Mouse (Mus musculus): ENCODE data around the gene Tcf12. TPM values are rescaled to one million over a fixed set of nuclear protein-coding genes. Genes with fewer than 3 reads are reported as not detected.

The Tcf12 gene
- polyA plus RNA-seq, 1 experiment from 2014 or later: 85.9 TPM

DNA sequence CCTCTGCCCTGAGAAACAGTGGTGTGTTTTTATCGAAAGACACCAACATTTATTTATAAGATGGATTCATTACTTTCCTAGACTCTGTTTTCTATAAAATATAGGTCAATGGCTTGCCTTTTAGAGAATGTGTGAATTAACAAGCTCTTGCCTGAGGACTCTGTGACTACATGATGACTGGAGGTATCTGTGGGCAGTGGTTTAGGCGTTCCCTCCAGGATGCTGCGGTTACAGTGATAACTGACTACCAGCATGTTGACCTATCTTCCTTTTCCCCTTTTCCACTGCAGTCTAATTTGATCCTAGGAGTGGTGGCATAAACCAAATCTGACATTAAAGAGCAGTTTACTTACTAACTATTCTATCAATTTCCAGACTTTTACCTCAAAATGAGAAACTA is 263.3 kb downstream of the Tcf12 start:
- in situ Hi-C loops (cut with MboI; ENCODE audit: low pct_unique_long_range_greater_than_20kb): loop anchor here (25.0 kb wide), 1 partner anchor 264 kb away; the partner anchor contains the start of gene Tcf12
- DNase-seq (ENCODE audit: low read depth, low spot score): no peak
- ChIA-PET CTCF (no interaction called here), POLR2A (no interaction called here)
- TF ChIP-seq CTCF (IDR thresholded peaks at IDR 0.05): no peak
- no peaks in the 10 kb centered on the region for H3K27me3 ChIP-seq
- no peak for ATAC-seq

DNA sequence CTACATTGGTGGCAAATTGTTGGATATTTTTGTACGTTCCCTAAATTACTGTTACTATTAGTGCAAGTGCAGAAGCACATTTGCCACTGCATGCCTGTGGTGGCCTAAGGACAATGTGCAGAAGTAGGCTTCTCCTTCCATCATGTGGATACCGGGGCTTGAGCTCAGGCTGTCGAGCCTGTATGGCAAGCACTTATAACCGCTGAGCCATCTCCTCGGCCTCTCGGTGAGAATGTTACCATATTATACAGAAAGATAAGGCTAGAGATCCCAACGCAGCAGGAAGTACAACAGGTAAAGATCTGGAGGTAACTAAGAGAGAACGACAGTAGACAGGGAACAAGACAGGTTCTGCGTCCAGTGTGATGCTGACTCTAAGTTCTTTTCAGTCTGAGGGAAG is 263.8 kb downstream of the Tcf12 start:
- ChIA-PET CTCF (no interaction called here), POLR2A (no interaction called here)
- H3K27me3 ChIP-seq: no peaks in the 10 kb centered on the region
- in situ Hi-C loops (cut with MboI; ENCODE audit: low pct_unique_long_range_greater_than_20kb): loop anchor here (25.0 kb wide), 1 partner anchor 264 kb away; the partner anchor contains the start of gene Tcf12
- TF ChIP-seq CTCF (IDR thresholded peaks at IDR 0.05): no peak
- DNase-seq (ENCODE audit: low read depth, low spot score): no peak
- ATAC-seq: no peak

DNA sequence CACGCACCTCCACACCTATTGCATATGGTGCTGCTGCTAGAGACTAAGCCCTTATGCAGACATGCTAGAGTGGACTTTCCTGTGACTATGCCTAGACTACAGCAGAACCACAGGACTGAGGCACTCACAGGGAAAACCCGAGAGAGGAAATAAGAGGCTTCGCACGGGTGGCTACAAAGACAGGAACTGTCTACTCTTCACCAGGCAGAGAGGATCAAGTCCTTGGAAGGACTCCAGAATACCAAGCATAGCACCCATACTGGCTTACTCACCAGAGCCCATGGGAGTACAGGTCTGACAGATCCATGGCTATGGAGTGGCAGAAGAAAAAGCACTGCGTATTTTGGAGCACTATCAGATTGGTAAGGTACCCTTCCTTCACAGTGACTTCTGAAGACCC is 269.8 kb downstream of the Tcf12 start:
- no peaks in the 10 kb centered on the region for H3K27me3 ChIP-seq
- TF ChIP-seq CTCF (IDR thresholded peaks at IDR 0.05): no peak
- ATAC-seq: no peak
- no peak for DNase-seq (ENCODE audit: low read depth, low spot score)
- in situ Hi-C loops (cut with MboI; ENCODE audit: low pct_unique_long_range_greater_than_20kb): loop anchor here (25.0 kb wide), 1 partner anchor 270 kb away; the partner anchor contains the start of gene Tcf12
- POLR2A ChIA-PET: interaction anchor here (0.8 kb wide), 1 partner anchor 351 kb away, joined by 4 read pairs; no protein-coding TSS in a partner anchor
- CTCF ChIA-PET: no interaction called here

DNA sequence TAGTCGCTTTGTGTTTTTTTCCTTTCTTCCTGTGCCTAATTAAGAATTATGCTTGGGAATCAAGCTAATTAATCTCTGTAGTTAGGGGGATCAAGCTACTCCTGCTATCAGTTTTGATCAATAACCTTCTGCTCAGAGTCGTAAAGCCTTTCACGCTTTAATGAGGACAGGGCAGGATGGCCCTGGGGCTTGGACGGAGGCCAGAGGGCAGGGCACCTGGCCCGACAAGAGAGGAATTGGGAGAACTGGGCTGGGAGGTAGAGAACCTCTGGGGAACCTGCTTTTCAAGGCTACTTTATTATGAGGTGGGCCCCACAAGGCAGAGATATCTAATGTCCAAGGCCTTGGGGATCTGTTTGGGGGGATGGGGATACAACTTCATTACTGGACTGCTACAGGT is 274.3 kb downstream of the Tcf12 start:
- CTCF ChIA-PET: interaction anchor here (1.6 kb wide), 1 partner anchor 29 kb away, joined by 3 read pairs; no protein-coding TSS in a partner anchor
- no peak for ATAC-seq
- no peak for DNase-seq (ENCODE audit: low read depth, low spot score)

DNA sequence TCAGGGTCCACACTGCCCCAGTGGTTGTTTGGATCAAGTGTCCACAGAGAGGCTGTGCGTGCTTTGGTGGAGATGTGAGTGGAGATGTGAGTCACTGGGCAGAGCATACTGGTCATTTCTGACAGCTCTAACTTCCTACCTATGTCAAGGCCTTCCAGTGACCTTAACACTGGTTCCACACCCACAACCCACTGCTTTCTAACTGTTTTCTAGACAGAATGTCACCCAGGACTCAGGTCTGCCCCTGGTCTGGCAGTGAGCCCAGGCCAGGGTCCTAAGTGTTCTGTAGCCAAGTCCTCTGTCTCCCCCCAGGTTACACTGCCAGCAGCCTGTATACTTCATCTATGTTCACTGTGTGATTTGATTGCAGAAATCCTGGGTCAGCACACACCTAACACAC is 275.3 kb downstream of the Tcf12 start:
- DNase-seq (ENCODE audit: low read depth, low spot score): no peak
- POLR2A ChIA-PET: no interaction called here
- CTCF ChIA-PET: no interaction called here
- in situ Hi-C loops (cut with MboI; ENCODE audit: low pct_unique_long_range_greater_than_20kb): loop anchor here (25.0 kb wide), 1 partner anchor 276 kb away; the partner anchor contains the start of gene Tcf12
- H3K27me3 ChIP-seq: no peaks in the 10 kb centered on the region
- no peak for TF ChIP-seq CTCF (IDR thresholded peaks at IDR 0.05)
- no peak for ATAC-seq

More for the DNA sequence above, 274.3 kb downstream of the Tcf12 start:
- H3K27me3 ChIP-seq: no peaks in the 10 kb centered on the region
- POLR2A ChIA-PET: no interaction called here
- no peak for TF ChIP-seq CTCF (IDR thresholded peaks at IDR 0.05)
- in situ Hi-C loops (cut with MboI; ENCODE audit: low pct_unique_long_range_greater_than_20kb): loop anchor here (25.0 kb wide), 1 partner anchor 275 kb away; the partner anchor contains the start of gene Tcf12

DNA sequence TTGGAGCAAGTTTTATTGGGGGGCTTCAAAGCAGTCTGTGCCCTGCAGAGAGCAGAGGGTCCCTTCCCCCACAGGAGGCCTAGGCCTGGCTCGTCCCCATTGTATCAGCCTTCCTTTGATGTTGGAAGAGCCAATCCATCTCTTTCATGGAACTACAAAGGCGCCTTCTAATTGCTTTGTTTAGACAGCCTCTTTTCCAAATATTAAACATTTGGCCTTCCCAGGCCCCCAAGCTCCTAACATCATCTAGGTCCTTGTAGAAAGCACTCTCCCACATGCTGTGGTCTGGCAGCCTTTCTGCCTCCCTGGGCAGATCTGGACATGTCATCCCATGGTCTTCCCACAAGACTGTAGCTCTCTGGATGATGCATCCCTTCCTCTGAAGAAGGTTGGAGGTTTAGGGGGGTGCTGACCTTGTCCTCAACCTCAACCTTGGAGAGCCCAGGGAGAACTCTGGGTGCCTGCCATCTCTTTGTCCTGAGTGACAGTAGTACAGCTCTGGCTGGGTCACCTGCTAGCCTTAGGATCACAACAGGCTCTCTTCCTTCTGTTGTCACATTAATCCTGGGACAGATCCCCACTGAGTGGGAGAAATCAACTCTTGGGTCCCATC is 276.4 kb downstream of the Tcf12 start:
- in situ Hi-C loops (cut with MboI; ENCODE audit: low pct_unique_long_range_greater_than_20kb): loop anchor here (25.0 kb wide), 1 partner anchor 277 kb away; the partner anchor contains the start of gene Tcf12
- DNase-seq (ENCODE audit: low read depth, low spot score) (no peak), ATAC-seq (no peak)
- TF ChIP-seq CTCF (IDR thresholded peaks at IDR 0.05): no peak
- ChIA-PET CTCF (no interaction called here), POLR2A (no interaction called here)
- no peaks in the 10 kb centered on the region for H3K27me3 ChIP-seq

DNA sequence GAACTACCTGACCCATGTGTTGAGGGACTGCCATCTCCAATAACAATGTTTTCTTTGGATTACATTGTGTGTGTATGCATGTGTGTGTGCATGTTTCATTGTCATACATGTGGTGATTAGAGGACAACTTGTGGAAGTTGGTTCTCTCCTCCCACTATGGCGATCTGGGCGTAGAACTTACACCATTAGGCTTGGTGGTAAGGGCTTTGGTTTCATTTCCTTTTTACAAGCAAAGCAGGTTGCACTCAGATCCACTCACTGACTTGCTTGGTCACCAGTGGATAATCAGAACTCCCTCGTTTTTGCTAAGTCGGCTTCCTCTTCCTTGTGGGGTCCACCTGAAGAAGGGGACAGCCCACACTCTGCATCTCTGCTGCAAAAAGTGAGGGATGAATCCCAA is 277.0 kb downstream of the Tcf12 start:
- no peak for TF ChIP-seq CTCF (IDR thresholded peaks at IDR 0.05)
- in situ Hi-C loops (cut with MboI; ENCODE audit: low pct_unique_long_range_greater_than_20kb): loop anchor here (5.0 to 25.0 kb wide), 3 partner anchors 278 to 573 kb away; partner anchors contain the start of gene Tcf12
- POLR2A ChIA-PET: no interaction called here
- ATAC-seq: no peak
- CTCF ChIA-PET: interaction anchor here (1.5 kb wide), 1 partner anchor 356 kb away, joined by 3 read pairs; no protein-coding TSS in a partner anchor
- DNase-seq (ENCODE audit: low read depth, low spot score): no peak
- H3K27me3 ChIP-seq: no peaks in the 10 kb centered on the region

DNA sequence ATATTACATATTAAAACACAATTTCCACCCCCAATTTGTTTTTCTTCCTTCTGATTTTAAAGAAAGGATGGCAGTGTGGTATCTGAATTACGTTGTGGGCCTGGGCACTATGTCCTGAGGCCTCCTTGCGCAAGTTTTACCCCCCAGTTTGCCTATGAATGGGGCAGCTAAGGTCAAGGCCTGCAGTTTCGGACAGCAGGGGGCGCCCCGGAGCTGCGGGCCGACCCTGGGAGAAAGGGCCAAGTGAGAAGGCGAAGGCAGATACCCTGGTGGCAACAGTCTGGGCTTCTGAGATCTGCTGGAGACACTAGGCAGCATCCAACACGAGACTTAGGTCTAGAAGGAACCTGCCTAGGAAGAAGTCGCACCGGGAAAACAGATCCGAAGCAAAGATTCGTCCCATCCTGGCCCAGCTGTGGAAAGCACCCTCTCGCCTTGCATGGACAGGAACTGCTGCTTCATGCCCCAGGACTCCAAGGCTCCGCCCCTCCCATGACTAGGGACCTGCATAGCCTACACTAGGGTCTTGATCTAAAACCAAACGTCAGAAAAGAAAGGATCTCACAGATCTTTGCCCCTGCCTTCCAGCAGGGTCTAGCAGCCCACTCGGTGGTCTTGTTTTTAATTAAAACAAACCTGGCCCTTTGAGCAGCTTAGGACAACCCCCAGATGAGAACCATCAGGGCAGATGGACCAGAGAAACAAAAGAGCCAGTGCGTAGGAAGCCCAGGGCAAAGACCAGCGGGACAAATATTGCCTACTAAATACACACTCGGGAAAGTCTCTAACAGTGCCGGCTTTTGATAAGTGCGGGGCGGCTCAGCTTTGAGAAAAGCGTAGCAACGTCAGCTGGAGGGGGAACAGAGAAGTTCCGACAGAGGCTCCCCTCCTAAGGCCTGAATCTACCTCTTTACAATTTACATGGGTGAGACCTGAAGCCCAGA is 279.6 kb downstream of the Tcf12 start:
- no peak for ATAC-seq
- in situ Hi-C loops (cut with MboI; ENCODE audit: low pct_unique_long_range_greater_than_20kb): loop anchor here (5.0 to 25.0 kb wide), 3 partner anchors 280 to 575 kb away; partner anchors contain the start of gene Tcf12
- POLR2A ChIA-PET: no interaction called here
- CTCF ChIA-PET: interaction anchor here (1.0 kb wide), 1 partner anchor 581 kb away, joined by 3 read pairs; no protein-coding TSS in a partner anchor
- DNase-seq (ENCODE audit: low read depth, low spot score): no peak
- peak; percentile 95 for TF ChIP-seq CTCF (IDR thresholded peaks at IDR 0.05)
- no peaks in the 10 kb centered on the region for H3K27me3 ChIP-seq

DNA sequence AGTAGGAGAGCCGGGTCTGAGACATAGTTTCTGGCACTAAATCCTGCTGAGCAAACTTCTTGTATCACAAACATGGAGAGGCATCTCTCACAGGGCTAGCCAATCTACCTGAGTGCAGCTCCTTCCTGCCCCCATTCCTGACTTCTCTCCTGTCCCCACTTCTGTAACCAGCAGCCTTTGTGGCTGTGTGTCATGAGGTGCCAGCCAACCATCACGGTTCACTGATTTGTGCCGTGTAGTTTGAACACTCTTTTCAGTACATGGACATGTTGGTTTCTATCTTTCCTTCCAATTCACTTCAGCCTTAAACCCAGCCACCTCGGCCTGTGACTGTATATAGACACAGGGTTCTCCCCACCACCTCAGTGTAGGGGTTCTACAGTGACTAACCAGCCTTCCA is 280.7 kb downstream of the Tcf12 start:
- ATAC-seq (no peak), DNase-seq (ENCODE audit: low read depth, low spot score) (no peak)
- CTCF ChIA-PET: interaction anchor here (1.2 kb wide), 1 partner anchor 577 kb away, joined by 3 read pairs; no protein-coding TSS in a partner anchor
- in situ Hi-C loops (cut with MboI; ENCODE audit: low pct_unique_long_range_greater_than_20kb): loop anchor here (5.0 to 25.0 kb wide), 3 partner anchors 281 to 576 kb away; partner anchors contain the start of gene Tcf12
- TF ChIP-seq CTCF (IDR thresholded peaks at IDR 0.05): no peak
- POLR2A ChIA-PET: no interaction called here
- H3K27me3 ChIP-seq: no peaks in the 10 kb centered on the region

DNA sequence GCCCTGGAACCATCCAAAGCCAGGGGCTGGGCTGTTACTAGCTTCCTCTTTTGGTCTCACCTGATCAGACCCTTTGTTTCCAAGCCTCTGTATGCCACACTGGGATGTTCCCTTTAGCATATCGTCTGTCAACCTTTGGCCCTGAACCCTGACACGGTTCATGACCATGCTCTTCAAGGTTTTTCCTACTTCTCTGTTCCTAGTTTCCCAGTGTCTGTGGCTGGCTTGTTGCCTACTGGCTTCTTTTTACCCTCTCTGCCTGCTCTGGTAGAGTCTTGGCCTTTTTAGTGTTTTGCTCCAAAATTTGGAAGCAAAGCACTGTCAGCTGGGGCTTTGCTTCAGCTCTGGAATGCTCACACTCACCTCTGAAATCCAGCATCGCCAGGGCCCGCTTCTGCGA is 281.3 kb downstream of the Tcf12 start:
- TF ChIP-seq CTCF (IDR thresholded peaks at IDR 0.05): no peak
- ATAC-seq: no peak
- in situ Hi-C loops (cut with MboI; ENCODE audit: low pct_unique_long_range_greater_than_20kb): loop anchor here (5.0 to 25.0 kb wide), 3 partner anchors 282 to 577 kb away; partner anchors contain the start of gene Tcf12
- CTCF ChIA-PET: interaction anchor here (1.2 kb wide), 1 partner anchor 578 kb away, joined by 3 read pairs; no protein-coding TSS in a partner anchor
- DNase-seq (ENCODE audit: low read depth, low spot score): no peak
- POLR2A ChIA-PET: no interaction called here
- no peaks in the 10 kb centered on the region for H3K27me3 ChIP-seq

Data from Patski (cell line).